Mouse (Mus musculus) forebrain, embryonic 12.5 days (tissue): ENCODE data around the gene Tes3-ps. TPM values are rescaled to one million over a fixed set of nuclear protein-coding genes. Genes with fewer than 3 reads are reported as not detected.

Experiments used
- ATAC-seq: fragments of 200-750 bp; cut with Nextera tagmentation; 2 replicates; pipeline ENCODE4 v1.8.0; 2017; ENCODE audit warnings: moderate TSS enrichment; ENCODE audit not compliant: low FRiP score
- H3K27ac ChIP-seq: fragments of 300-500 bp; sonication (generic); 2 replicates; pipeline ENCODE4 v1.5.1; 2016; ENCODE audit warnings: mild to moderate bottlenecking
- H3K27me3 ChIP-seq: fragments of 300-500 bp; sonication (generic); 2 replicates; pipeline ENCODE4 v1.6.1; 2016; ENCODE audit warnings: mild to moderate bottlenecking
- H3K36me3 ChIP-seq: fragments of 300-500 bp; sonication (generic); replicated peaks from 2 replicates; pipeline ENCODE4 v1.6.1; 2016; ENCODE audit warnings: mild to moderate bottlenecking
- H3K4me1 ChIP-seq: fragments of 300-500 bp; sonication (generic); 2 replicates; pipeline ENCODE4 v1.6.1; 2016
- H3K4me2 ChIP-seq: fragments of 300-500 bp; sonication (generic); 2 replicates; pipeline ENCODE4 v1.6.1; 2016; ENCODE audit warnings: mild to moderate bottlenecking, moderate library complexity
- H3K4me3 ChIP-seq: fragments of 300-500 bp; sonication (generic); replicated peaks from 2 replicates; pipeline ENCODE4 v1.5.1; 2016; ENCODE audit warnings: mild to moderate bottlenecking
- H3K9ac ChIP-seq: fragments of 300-500 bp; sonication (generic); 2 replicates; pipeline ENCODE4 v1.6.1; 2016; ENCODE audit warnings: mild to moderate bottlenecking
- H3K9me3 ChIP-seq: fragments of 300-500 bp; sonication (generic); 2 replicates; pipeline ENCODE4 v1.6.1; 2016
- WGBS: fragments of 180-500 bp; shearing (Covaris S2); methylation state at CpG from one replicate; pipeline ENCODE4 v1.1.7; 2016; 5-methylcytosine and 5-hydroxymethylcytosine counted together
- polyA plus RNA-seq: library from polyadenylated mRNA; unstranded; fragments of >200 nt; fragmentation: Nextera tagmentation; extraction: Ambion mirVana; gene quantifications from 2 replicates; pipeline ENCODE4 v1.2.1, GENCODE M21; 2016

Gene Tes3-ps
- polyA plus RNA-seq, 1 experiment from 2014 or later: 1.5 TPM

DNA sequence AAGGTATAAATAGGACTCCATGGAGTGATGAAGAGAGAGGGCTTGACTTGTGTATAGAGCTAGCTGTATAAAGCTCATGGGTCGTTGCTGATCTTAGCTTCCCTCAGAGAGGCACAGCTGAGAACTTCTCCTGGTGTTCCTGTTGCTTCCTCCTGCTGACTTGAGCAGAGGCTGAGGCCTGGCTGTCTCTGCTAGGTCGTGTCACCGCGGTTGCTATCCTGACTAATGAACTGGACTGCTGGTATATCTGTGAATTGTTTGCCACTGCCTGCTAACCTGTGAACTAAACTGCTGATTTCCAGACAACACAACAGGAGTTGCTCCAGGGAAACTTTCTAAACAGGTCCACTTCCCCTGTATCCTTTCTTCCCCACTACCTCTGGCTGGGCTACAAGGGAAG, 22.8 kb upstream of the Tes3-ps start:
- 93% methylated on average over 4 of the region's 4 CpGs for WGBS
- no peak overlapping the region for H3K9ac ChIP-seq
- H3K4me3 ChIP-seq: no peak overlapping the region
- no peak for ATAC-seq
- H3K36me3 ChIP-seq: peaks cover 5% of the 10 kb centered on the region; the same call in 1 of the 2 replicates
- H3K27ac ChIP-seq: no peak overlapping the region
- no peaks in the 10 kb centered on the region for H3K27me3 ChIP-seq
- H3K4me2 ChIP-seq: no peak overlapping the region
- H3K9me3 ChIP-seq: no peaks in the 10 kb centered on the region
- no peaks in the 10 kb centered on the region for H3K4me1 ChIP-seq

DNA sequence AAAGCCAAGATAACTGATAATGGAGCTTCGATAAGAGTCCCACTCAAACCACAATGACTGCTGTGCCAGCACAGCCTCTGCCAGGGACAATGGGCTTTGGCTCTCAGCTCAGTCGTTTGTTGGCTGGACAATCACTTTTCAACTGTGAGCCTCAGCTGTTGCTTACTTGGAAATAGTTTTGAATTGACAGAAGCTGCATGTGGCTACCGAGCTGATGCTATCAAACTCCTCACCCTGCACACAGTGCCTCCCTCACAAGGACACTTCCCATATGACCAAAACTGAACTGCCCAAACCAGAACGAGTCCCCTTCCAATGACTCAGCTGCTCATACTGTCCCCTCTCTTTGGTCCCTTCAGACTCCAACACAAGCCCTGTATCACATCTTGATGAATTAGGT, 22.3 kb upstream of the Tes3-ps start:
- H3K4me1 ChIP-seq: no peaks in the 10 kb centered on the region
- no peak overlapping the region for H3K27ac ChIP-seq
- no peak overlapping the region for H3K9ac ChIP-seq
- H3K36me3 ChIP-seq: 0 out of 2 replicates have a peak, but pooled peaks cover 2% of the 10 kb centered on the region
- no peak overlapping the region for H3K4me2 ChIP-seq
- no peaks in the 10 kb centered on the region for H3K27me3 ChIP-seq
- no peak for ATAC-seq
- H3K9me3 ChIP-seq: no peaks in the 10 kb centered on the region
- WGBS: 81% methylated on average over 4 of the region's 4 CpGs
- H3K4me3 ChIP-seq: no peak overlapping the region

DNA sequence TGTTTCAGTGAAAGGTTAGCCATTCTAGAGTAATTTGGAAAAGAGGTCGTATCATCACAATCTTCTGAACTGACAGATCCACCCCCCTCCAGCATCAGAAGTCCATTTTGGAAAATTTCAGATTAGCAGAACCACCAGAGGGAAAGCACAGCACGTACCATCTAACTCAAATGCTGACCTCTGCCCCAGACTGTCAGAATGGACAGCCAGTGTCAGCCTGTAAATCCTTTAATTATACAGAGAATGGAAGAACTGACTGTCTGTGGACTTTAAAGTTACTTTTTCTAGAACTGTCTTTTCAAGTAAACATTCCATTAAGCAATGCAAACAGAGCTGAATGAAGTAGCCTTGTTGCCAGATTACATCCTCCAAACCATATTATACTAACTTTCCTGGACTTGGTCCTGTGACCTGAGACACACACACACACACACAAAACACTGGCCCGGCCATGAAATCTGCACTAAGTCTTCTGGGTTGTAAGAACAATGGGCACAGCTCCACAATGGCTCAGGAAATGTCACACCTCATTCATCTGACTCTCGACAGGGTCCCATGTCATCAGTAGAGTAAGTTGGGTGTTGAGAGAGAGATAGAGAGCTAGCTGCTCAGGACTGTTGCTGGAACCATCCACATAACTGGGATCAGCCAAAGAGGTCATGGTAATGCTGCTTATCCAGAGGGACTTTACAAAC, 21.0 kb upstream of the Tes3-ps start:
- Histone ChIP-seq H3K27me3 (no peaks in the 10 kb centered on the region), H3K27ac (no peak overlapping the region), H3K36me3 (0 out of 2 replicates have a peak, but pooled peaks cover 2% of the 10 kb centered on the region), H3K4me2 (no peak overlapping the region), H3K9ac (no peak overlapping the region), H3K4me1 (no peaks in the 10 kb centered on the region), H3K4me3 (no peak overlapping the region), H3K9me3 (no peaks in the 10 kb centered on the region)
- ATAC-seq: no peak
- WGBS: 74% methylated on average over 4 of the region's 4 CpGs

DNA sequence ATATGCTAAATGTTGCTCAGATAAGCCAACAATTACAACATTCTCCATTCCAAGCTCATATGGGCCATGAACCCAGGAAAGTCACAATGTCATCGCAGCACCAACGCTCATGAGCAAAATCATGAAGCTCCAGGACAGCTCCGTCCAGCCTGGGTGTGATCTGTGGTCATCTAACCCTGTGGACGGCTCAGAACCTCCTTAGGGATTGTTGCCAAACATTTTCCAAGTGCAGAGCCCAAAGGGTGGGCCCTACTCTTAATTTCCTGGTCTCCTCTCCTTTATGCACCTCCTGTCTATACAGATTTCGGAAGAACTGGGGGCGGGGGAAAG, 20.5 kb upstream of the Tes3-ps start:
- Histone ChIP-seq H3K36me3 (0 out of 2 replicates have a peak, but pooled peaks cover 2% of the 10 kb centered on the region), H3K4me1 (no peaks in the 10 kb centered on the region), H3K9ac (no peak overlapping the region), H3K27ac (no peak overlapping the region), H3K9me3 (no peaks in the 10 kb centered on the region), H3K4me2 (no peak overlapping the region), H3K4me3 (no peak overlapping the region), H3K27me3 (no peaks in the 10 kb centered on the region)
- 95% methylated on average over 6 of the region's 6 CpGs for WGBS
- ATAC-seq: no peak

DNA sequence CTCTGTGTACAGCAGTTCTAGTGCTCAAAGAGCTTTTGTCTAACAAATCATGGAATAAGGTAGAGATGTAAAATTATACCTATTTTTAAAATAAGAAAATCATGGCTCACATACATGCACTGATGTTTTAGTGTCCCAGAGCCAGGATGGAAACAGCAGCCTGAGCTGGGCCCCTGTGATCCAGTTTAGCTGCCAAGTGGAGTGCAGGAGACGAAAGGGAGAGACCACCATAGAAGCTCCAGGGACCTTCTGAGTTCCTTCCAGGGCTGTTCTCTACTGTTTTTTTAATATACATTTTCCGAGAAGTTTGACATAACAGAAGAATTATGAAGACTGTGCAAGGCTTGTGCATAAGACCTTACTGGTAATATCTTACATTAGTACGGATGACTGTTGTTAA, 15.2 kb upstream of the Tes3-ps start:
- Histone ChIP-seq H3K27me3 (no peaks in the 10 kb centered on the region), H3K9ac (no peak overlapping the region), H3K36me3 (no peaks in the 10 kb centered on the region), H3K4me2 (no peak overlapping the region), H3K4me1 (no peaks in the 10 kb centered on the region), H3K27ac (no peak overlapping the region), H3K4me3 (no peak overlapping the region), H3K9me3 (no peaks in the 10 kb centered on the region)
- ATAC-seq: no peak
- 87% methylated on average over 3 of the region's 3 CpGs for WGBS

DNA sequence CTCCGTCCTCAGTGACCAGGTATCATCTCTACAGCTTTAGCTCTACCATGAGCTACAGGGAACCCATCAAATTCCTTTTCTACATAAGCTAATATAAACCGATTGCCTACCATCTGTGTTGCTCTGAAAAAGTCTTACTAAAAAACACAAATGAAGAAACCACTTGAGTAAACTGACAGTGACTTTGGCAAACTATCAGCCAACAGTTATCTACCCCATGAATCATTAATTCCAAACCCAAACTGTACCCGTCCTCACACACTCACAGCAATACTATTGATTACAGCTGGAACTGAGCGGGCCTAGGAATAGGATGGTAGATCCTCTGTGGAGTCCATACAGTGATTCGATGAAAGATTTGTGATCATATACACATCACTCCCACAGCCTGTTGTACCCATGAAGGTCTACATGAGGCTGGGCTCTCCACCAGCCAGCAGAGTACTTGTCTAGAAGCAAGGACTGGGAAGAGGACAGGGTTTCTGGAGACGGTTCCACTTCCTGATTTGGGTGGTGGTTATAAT, 14.2 kb upstream of the Tes3-ps start:
- no peaks in the 10 kb centered on the region for H3K36me3 ChIP-seq
- no peaks in the 10 kb centered on the region for H3K4me1 ChIP-seq
- H3K9me3 ChIP-seq: no peaks in the 10 kb centered on the region
- no peak overlapping the region for H3K27ac ChIP-seq
- WGBS: 89% methylated on average over 6 of the region's 6 CpGs
- ATAC-seq: no peak
- H3K4me2 ChIP-seq: no peak overlapping the region
- H3K4me3 ChIP-seq: no peak overlapping the region
- H3K9ac ChIP-seq: no peak overlapping the region
- H3K27me3 ChIP-seq: no peaks in the 10 kb centered on the region

DNA sequence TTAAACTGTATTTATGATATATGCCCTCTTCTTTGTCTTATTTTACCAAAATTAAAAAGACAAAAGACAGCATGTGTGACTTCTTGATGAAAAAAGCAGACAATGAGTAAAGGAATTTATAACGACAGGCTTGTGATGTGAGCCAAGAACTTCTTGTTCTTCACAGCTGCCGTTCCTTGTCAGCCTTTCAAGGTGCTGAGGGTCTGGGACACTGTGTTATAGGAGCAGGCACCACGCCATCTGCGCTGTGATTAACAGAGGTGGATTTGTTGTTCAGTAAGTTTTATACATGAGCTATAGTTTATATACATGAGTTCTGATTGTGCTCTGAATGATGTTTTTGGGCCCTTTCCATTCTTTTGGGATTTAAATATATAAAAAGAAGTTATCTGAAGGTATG, 13.7 kb upstream of the Tes3-ps start:
- Histone ChIP-seq H3K9ac (no peak overlapping the region), H3K9me3 (no peaks in the 10 kb centered on the region), H3K4me3 (no peak overlapping the region), H3K36me3 (no peaks in the 10 kb centered on the region), H3K27ac (no peak overlapping the region), H3K4me2 (no peak overlapping the region), H3K27me3 (no peaks in the 10 kb centered on the region), H3K4me1 (no peaks in the 10 kb centered on the region)
- WGBS: 84% methylated on average over 4 of the region's 4 CpGs
- ATAC-seq: no peak

DNA sequence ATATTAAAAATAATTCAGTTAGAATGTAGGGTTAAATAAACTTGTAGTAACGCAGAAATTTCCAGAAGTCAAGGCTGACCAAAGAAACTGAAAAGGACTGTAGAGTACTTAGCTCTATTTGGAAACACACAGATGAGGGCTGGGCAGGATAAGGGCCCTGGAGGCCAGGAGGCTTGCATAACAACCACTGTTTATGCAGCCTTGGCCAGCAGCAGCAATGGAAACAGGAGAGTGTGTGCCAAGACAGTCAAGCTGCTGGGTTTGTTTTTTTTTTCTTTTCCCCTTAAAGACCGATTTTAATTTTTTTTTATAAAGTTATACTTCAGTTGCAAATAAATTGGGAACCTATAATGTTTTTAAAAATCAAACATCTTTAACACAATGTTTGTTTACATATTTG, 13.1 kb upstream of the Tes3-ps start:
- no peak overlapping the region for H3K27ac ChIP-seq
- H3K4me3 ChIP-seq: no peak overlapping the region
- H3K27me3 ChIP-seq: no peaks in the 10 kb centered on the region
- no peak for ATAC-seq
- H3K36me3 ChIP-seq: no peaks in the 10 kb centered on the region
- H3K4me2 ChIP-seq: no peak overlapping the region
- H3K4me1 ChIP-seq: no peaks in the 10 kb centered on the region
- no peaks in the 10 kb centered on the region for H3K9me3 ChIP-seq
- WGBS: 91% methylated on average over 2 of the region's 2 CpGs
- no peak overlapping the region for H3K9ac ChIP-seq

DNA sequence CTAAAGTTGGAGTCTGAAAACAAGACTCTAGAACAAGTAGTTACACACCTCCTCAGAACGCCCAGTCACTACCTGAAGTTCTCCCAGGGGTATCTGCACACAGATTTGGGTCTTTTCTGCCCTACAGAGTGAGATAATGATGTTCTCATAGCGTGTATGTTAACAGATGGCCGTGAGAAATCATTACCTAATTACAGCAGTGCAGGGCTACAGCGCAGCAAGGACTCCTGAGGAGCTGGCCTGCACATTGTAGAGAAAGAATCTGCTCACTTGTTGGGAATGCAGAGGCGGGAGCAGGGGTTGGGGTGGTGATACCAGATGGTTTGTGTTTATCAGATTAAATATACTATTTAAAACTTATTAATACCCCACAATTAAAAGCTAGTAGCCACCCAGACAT, 12.6 kb upstream of the Tes3-ps start:
- H3K4me2 ChIP-seq: no peak overlapping the region
- H3K4me3 ChIP-seq: no peak overlapping the region
- 66% methylated on average over 5 of the region's 5 CpGs for WGBS
- no peak for ATAC-seq
- 0 out of 2 replicates have a peak overlapping the region, but pooled peaks have one; percentile 31 for H3K27ac ChIP-seq
- no peaks in the 10 kb centered on the region for H3K9me3 ChIP-seq
- no peaks in the 10 kb centered on the region for H3K36me3 ChIP-seq
- H3K4me1 ChIP-seq: no peaks in the 10 kb centered on the region
- H3K27me3 ChIP-seq: no peaks in the 10 kb centered on the region
- H3K9ac ChIP-seq: no peak overlapping the region

DNA sequence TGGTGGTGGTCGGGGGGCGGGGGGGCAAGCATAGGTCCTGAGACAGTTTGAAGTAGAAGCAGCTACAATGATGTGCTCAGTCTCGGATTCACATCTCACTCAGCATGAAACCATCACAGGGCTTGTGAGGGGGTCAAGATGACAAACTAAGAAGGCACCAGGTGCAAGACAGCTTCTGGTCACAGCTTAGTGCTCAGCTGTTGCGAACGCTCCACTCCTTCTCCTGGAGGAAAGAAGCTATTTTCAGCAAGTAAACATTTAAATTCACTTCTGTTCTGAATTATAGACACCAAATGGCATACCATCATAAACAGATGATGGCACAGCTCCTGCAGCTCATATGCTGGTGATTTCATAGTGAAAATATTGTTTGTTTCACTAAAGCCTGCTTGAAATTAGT, 7.7 kb upstream of the Tes3-ps start:
- ATAC-seq: no peak
- H3K4me3 ChIP-seq: no peak overlapping the region
- 91% methylated on average over 5 of the region's 5 CpGs for WGBS
- no peaks in the 10 kb centered on the region for H3K9me3 ChIP-seq
- H3K9ac ChIP-seq: no peak overlapping the region
- H3K4me2 ChIP-seq: no peak overlapping the region
- no peaks in the 10 kb centered on the region for H3K4me1 ChIP-seq
- H3K27ac ChIP-seq: no peak overlapping the region
- H3K36me3 ChIP-seq: no peaks in the 10 kb centered on the region
- H3K27me3 ChIP-seq: no peaks in the 10 kb centered on the region

DNA sequence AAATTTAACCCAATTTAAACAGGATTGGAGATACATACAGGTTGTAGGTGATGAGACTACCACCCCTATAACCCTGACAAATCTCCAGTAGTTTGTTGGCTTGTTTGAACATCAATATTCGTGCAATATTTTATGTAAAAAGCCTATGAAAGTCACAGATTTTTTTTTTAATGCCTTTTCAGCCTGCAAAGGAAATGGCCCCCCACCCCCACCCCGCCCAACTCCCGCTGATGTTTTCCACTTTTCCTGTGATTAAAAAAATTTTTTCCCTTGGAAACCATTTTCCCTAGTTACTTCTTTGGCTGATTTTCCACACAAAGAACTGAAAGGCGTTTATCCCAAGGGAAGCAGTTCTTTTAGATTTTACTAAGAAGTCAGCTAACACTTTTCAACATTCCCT, 11.4 kb downstream of the Tes3-ps start, which contains the start of gene Ecm2:
Gene Ecm2, plus strand, starts transcription at position 301 of the 400 bp plus-strand sequence.
- H3K4me2 ChIP-seq: no peak within 1 kb of the TSS
- no peak within 1 kb of the TSS for H3K9ac ChIP-seq
- H3K36me3 ChIP-seq: no peaks in the 10 kb centered on the region
- H3K9me3 ChIP-seq: no peaks in the 10 kb centered on the region
- ATAC-seq: no peak
- peaks cover 6% of the 10 kb centered on the region; the same call in 1 of the 2 replicates for H3K4me1 ChIP-seq
- no peak within 1 kb of the TSS for H3K27ac ChIP-seq
- no peak within 1 kb of the TSS for H3K4me3 ChIP-seq
- H3K27me3 ChIP-seq: no peaks in the 10 kb centered on the region
- 67% methylated on average over 4 of the region's 4 CpGs for WGBS

DNA sequence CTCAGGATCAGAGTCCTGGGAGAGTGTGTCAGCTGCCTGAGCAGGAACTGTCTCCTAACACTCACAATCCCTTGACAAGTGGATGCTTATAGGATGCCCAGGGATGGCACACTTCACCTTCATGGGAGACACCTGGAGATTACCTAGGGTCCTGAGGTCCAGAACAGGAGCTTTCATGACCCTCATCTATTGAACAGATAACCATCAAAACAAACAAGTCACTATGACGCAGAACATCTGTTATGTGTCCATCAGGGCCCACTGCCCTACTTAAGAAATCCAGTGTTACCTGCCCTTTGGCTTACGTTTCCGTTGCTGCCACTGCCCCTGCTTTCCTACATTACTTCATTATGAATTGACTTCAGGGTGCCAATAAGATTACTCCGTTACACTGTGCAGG, 12.7 kb downstream of the Tes3-ps start:
- H3K4me1 ChIP-seq: peaks cover 6% of the 10 kb centered on the region; the same call in 1 of the 2 replicates
- H3K9ac ChIP-seq: no peak overlapping the region
- no peak overlapping the region for H3K27ac ChIP-seq
- no peaks in the 10 kb centered on the region for H3K36me3 ChIP-seq
- no peak for ATAC-seq
- WGBS: 84% methylated on average over 4 of the region's 4 CpGs
- no peak overlapping the region for H3K4me3 ChIP-seq
- H3K4me2 ChIP-seq: no peak overlapping the region
- no peaks in the 10 kb centered on the region for H3K9me3 ChIP-seq
- no peaks in the 10 kb centered on the region for H3K27me3 ChIP-seq

DNA sequence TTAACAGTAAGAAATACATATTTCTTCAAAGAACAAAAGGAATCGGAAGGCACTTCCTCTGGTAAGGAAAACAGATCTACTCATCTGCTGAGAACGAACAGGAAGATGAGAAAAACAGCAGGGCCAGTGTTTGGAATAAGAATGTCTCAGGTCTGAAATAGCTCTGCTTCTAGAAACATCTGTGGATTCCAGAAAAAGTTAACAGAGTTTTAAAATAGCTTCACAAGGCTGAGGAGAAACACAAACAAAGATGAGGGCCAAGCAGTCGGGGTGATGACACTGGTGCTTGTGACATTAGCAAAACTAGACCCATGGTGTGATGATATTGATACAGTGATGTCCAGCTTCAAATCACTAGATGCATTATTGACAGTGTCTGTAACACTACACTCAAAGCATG, 14.1 kb downstream of the Tes3-ps start:
- H3K9ac ChIP-seq: no peak overlapping the region
- 86% methylated on average over 3 of the region's 3 CpGs for WGBS
- no peaks in the 10 kb centered on the region for H3K27me3 ChIP-seq
- no peak overlapping the region for H3K27ac ChIP-seq
- ATAC-seq: no peak
- no peak overlapping the region for H3K4me2 ChIP-seq
- no peak overlapping the region for H3K4me3 ChIP-seq
- no peaks in the 10 kb centered on the region for H3K9me3 ChIP-seq
- peaks cover 6% of the 10 kb centered on the region; the same call in 1 of the 2 replicates for H3K4me1 ChIP-seq
- no peaks in the 10 kb centered on the region for H3K36me3 ChIP-seq
